Mouse (Mus musculus) leukemia stem cell, adult 10-12 weeks (primary cell): ENCODE results near the gene Scube3. TPM values are rescaled to one million over a fixed set of nuclear protein-coding genes. Genes with fewer than 3 reads are reported as not detected.

Experiments
- polyA plus RNA-seq: library from polyadenylated mRNA; stranded (reverse); fragments of >175 nt; gene quantifications from 2 replicates; pipeline ENCODE4 v1.2.3, GENCODE M21; 2012; ENCODE audit warnings: low replicate concordance

The Scube3 gene
- polyA plus RNA-seq, result 0.07 and 0.09 TPM in 2 replicates

DNA sequence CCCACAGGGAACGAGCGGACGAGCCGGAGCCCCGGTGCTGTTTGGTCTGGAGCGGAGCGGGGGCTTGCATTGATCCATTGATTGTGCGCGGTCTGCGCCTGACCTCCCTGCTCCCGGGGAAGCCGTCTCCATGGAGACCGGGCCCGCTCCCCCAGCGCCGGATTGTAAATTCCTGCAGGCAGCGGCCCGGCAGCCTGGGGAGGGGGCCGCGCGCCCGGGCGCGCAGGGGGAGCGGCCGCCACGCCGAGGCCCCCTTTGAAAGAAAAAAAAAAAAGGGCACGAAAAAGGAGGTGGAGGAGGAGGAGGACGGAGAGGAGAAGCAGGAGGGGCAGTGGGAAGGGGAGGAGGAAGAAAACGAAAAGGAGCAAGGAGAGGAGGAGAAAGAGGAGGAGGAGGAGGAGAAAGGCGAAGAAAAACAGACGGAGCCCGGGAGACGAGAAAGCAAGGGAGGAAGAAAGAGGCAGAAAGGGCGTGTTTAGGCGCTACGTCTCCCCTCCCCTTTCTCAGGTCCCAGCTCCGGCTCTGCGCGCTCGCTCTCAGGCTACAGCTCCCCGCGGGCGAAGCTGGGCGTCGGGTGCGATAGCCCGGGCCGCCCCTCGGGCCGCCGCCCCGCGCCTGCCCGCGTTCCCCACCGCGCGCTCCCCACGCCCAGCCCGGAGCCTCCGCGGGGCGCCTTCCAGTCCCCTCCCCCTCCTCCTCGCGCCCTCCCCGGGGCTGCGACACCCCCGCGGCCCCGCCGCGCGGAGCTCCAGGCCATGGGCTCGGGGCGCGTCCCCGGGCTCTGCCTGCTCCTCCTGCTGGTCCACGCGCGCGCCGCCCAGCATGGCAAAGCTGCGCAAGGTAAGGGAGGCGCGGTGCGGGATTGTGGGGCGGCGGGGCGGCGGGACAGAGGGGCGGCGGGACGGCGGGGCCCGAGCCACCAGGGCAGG lies at the start of gene Scube3:
TSS of gene Scube3 (plus strand) at position 371 of the 929 bp plus-strand sequence.

DNA sequence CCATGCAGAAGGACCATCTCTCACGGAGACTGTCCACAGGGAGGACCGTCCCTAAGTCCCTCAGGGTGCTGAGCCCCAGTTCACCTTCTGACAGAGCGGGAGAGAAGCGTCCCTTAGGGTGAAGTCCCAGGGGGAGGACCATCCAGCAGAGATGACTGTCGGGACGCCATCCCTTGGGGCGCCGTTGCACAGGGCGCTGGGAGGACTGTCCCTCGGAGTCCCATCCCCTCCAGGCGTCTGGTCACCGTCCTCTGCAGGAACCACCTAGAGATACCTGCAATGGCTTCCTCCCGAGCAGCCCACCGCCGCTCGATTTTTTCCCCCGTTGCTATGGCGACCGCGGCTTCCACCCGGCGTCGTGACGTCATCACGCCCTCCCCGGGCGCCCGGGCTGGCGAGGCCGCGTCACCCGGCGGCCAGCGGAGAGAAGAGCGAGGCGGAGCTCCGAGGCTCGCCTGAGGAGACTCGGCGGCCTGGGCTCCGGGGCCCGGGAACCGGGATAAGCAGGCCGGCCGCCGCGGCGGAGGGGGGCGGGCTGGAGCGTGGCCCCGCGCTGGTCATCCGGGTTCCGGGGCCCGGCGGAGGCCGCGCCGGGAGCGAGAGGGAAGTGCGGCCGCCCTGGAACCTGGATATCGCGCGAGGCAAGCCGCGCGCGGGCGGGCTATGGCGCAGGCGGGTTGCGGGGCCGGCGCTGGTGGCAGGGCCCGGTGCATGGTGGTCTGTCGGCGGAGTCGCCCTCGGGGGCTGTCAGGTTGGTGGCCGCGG lies 35.0 kb downstream of the Scube3 start, which contains the start of gene Zfp523:
TSS of gene Zfp523 (plus strand) at position 355 of the 765 bp plus-strand sequence.

DNA sequence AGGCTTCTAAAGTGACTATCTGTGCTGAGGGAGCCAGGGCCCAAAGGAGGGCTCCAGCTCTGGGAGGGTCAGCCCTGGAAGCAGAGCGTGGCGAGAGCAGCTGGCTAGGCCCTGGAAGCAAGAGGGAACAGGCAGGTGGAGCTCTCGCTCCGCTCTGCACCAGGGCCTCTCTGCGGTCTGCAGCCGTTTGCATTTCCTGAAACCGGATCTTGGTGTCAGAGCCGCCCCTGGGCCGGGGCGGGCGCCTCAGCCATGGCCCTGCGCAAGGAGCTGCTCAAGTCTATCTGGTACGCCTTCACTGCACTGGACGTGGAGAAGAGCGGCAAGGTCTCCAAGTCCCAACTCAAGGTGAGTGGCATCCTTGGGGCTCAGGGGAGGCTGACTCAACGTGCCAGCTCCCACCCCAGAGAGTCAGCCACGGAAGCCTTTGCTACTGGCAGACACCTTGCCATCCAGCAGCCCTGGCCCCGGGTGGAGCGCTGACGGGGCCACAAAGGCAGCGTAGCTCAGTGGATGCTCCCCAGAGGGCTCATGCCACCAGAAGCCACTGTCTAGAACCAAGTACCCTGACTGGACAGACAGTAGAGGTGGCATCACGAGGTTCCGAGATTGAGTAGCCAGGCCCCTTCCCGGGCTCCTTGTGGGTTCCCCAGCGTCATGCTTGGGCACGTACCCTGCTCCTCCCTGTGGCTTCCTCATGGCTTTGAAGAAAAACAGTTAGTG lies 65.8 kb downstream of the Scube3 start, which contains the start of gene Def6:
TSS of gene Def6 (plus strand) at position 188 of the 723 bp plus-strand sequence.

Other genes with a start within 250 kb of the Scube3 start
- 11.3 and 13.5 TPM in 2 replicates for gene Anks1, start 232.8 kb upstream of the Scube3 start, polyA plus RNA-seq
- 31.5 and 34.5 TPM in 2 replicates for gene Taf11, start 232.3 kb upstream of the Scube3 start, polyA plus RNA-seq
- 0.16 TPM in 1 of 2 replicates, not detected in the other for gene Tcp11, start 61.5 kb upstream of the Scube3 start, polyA plus RNA-seq
- 12.8 and 19.7 TPM in 2 replicates for gene Zfp523, start 35.0 kb downstream of the Scube3 start, polyA plus RNA-seq
- gene Def6, start 65.6 kb downstream of the Scube3 start, polyA plus RNA-seq, result 80.6 and 158 TPM in 2 replicates
- gene Ppard, start 90.6 kb downstream of the Scube3 start, polyA plus RNA-seq, result 99.7 and 111 TPM in 2 replicates
- gene Fance, start 171.4 kb downstream of the Scube3 start, polyA plus RNA-seq, result 66.9 and 83.3 TPM in 2 replicates
- 2,107 and 3,547 TPM in 2 replicates for gene Rpl10a, start 186.3 kb downstream of the Scube3 start, polyA plus RNA-seq
- 0.84 and 1.9 TPM in 2 replicates for gene Tead3, start 208.7 kb downstream of the Scube3 start, polyA plus RNA-seq
- not detected in 2 replicates for gene Tulp1, start 223.1 kb downstream of the Scube3 start, polyA plus RNA-seq